Mouse (Mus musculus) layer of hippocampus, postnatal 14 days (tissue): ENCODE results near the gene Foxm1. TPM values are rescaled to one million over a fixed set of nuclear protein-coding genes. Genes with fewer than 3 reads are reported as not detected.

Experiments
- DNase-seq, 2 experiments: peaks; one replicate each; pipeline ENCODE4 v3.0.0; 2021 to 2022; ENCODE audit warnings: low spot score in 2 of 2, mixed read lengths in 1 of 2
- long read RNA-seq, 2 experiments: library from polyadenylated mRNA; stranded (forward); transcript quantifications; one replicate each; pipeline ENCODE4 v2.0.0; 2021
- total RNA-seq, 2 experiments: library from RNA; stranded (reverse); gene quantifications; 2 replicates each; pipeline ENCODE4 v1.2.3; 2021

Gene Foxm1
- total RNA-seq, result 1 to 10 TPM; 3.8 to 4.1 TPM
- long read RNA-seq, experiment 1, full-length matches to known transcripts, result 2 of 2 reads
- long read RNA-seq, experiment 1, partial matches to known transcripts, result 0 of 2 reads
- long read RNA-seq, experiment 1, other reads (novel, unspliced or antisense), result 0 of 2 reads
- long read RNA-seq, experiment 2, full-length matches to known transcripts, result 3 of 4 reads
- long read RNA-seq, experiment 2, partial matches to known transcripts, result 1 of 4 reads
- long read RNA-seq, experiment 2, other reads (novel, unspliced or antisense), result 0 of 4 reads

- peak; percentile 78 to 83 for DNase-seq
Measured at GRCm38 (mm10) chr6:128362381-128363006, at the start of gene Foxm1, which contains the start of gene Rhno1. Foxm1 (plus strand) TSS chr6:128362967. Rhno1 (minus strand) TSS chr6:128362911.

GRCm38 (mm10) chr6:128314796-128315195 lies 48.0 kb upstream of the Foxm1 start:
- DNase-seq, result no peak

GRCm38 (mm10) chr6:128315597-128315996 lies 47.2 kb upstream of the Foxm1 start:
- no peak for DNase-seq

GRCm38 (mm10) chr6:128318317-128318716 lies 44.5 kb upstream of the Foxm1 start:
- peak in 1 of 2 experiments; percentile 65 for DNase-seq

- peak; percentile 55 to 74 for DNase-seq
Measured at GRCm38 (mm10) chr6:128334397-128335124, 28.2 kb upstream of the Foxm1 start.

GRCm38 (mm10) chr6:128337467-128337866 lies 25.3 kb upstream of the Foxm1 start:
- no peak for DNase-seq

GRCm38 (mm10) chr6:128338876-128339275 lies 23.9 kb upstream of the Foxm1 start:
- no peak for DNase-seq

- no peak for DNase-seq
Measured at GRCm38 (mm10) chr6:128341956-128342723, 20.6 kb upstream of the Foxm1 start.

- no peak for DNase-seq
Measured at GRCm38 (mm10) chr6:128345623-128346022, 17.1 kb upstream of the Foxm1 start.

- peak in 1 of 2 experiments; percentile 41 for DNase-seq
Measured at GRCm38 (mm10) chr6:128346782-128347181, 16.0 kb upstream of the Foxm1 start.

GRCm38 (mm10) chr6:128349711-128350110 lies 13.1 kb upstream of the Foxm1 start:
- DNase-seq, result peak; percentile 42 to 67

GRCm38 (mm10) chr6:128354140-128354539 lies 8.6 kb upstream of the Foxm1 start:
- no peak for DNase-seq

GRCm38 (mm10) chr6:128355201-128355681 lies 7.5 kb upstream of the Foxm1 start:
- DNase-seq, result peak; percentile 63 to 72

GRCm38 (mm10) chr6:128355726-128356416 lies 6.9 kb upstream of the Foxm1 start, which contains the start of gene Tulp3:
Tulp3 (minus strand) TSS chr6:128355851.
- DNase-seq, result peak; percentile 96 to 98

- peak; percentile 74 to 78 for DNase-seq
Measured at GRCm38 (mm10) chr6:128358999-128359398, 3.8 kb upstream of the Foxm1 start.

- DNase-seq, result no peak
Measured at GRCm38 (mm10) chr6:128361901-128362300, 866 bp upstream of the Foxm1 start.

GRCm38 (mm10) chr6:128363007-128363825 lies 449 bp downstream of the Foxm1 start:
- DNase-seq, result no peak

- DNase-seq, result no peak
Measured at GRCm38 (mm10) chr6:128364721-128365120, 2.0 kb downstream of the Foxm1 start.

GRCm38 (mm10) chr6:128366466-128366865 lies 3.7 kb downstream of the Foxm1 start:
- DNase-seq, result no peak
